Mouse (Mus musculus) kidney, embryonic 14.5 days (tissue): ENCODE measurements around the gene Ccdc184. TPM values are rescaled to one million over a fixed set of nuclear protein-coding genes. Genes with fewer than 3 reads are reported as not detected.
A peak's percentile ranks its signal among the peaks of the same experiment; 100 is the strongest.

Source experiments
- ATAC-seq: fragments of 200-750 bp; cut with Nextera tagmentation; 2 replicates; pipeline ENCODE4 v1.8.0; 2017; ENCODE audit warnings: moderate number of reproducible peaks, mild to moderate bottlenecking, moderate TSS enrichment, moderate library complexity; ENCODE audit not compliant: low FRiP score, low TSS enrichment
- H3K27ac ChIP-seq: fragments of 300-500 bp; sonication (generic); 2 replicates; pipeline ENCODE4 v1.5.1; 2014; ENCODE audit warnings: low read depth, mild to moderate bottlenecking, low read length, moderate library complexity, mixed read lengths
- H3K27me3 ChIP-seq: fragments of 300-500 bp; sonication (generic); 2 replicates; pipeline ENCODE4 v1.6.1; 2014; ENCODE audit warnings: mild to moderate bottlenecking, low read length; ENCODE audit not compliant: control insufficient read depth, insufficient read depth
- H3K36me3 ChIP-seq: fragments of 300-500 bp; sonication (generic); 2 replicates; pipeline ENCODE4 v1.6.1; 2014; ENCODE audit warnings: low read length, mixed read lengths; ENCODE audit not compliant: control insufficient read depth, insufficient read depth
- H3K4me1 ChIP-seq: fragments of 300-500 bp; sonication (generic); 2 replicates; pipeline ENCODE4 v1.6.1; 2014; ENCODE audit warnings: low read length, mixed read lengths; ENCODE audit not compliant: control insufficient read depth, insufficient read depth
- H3K4me2 ChIP-seq: fragments of 300-500 bp; sonication (generic); replicated peaks from 2 replicates; pipeline ENCODE4 v1.6.1; 2014; ENCODE audit warnings: low read depth, mild to moderate bottlenecking, low read length
- H3K4me3 ChIP-seq: fragments of 300-500 bp; sonication (generic); 2 replicates; pipeline ENCODE4 v1.5.1; 2014; ENCODE audit warnings: mild to moderate bottlenecking, low read length
- H3K9ac ChIP-seq: fragments of 300-500 bp; sonication (generic); 2 replicates; pipeline ENCODE4 v1.6.1; 2014; ENCODE audit warnings: low read depth, mild to moderate bottlenecking, low read length, moderate library complexity
- H3K9me3 ChIP-seq: fragments of 300-500 bp; sonication (generic); 2 replicates; pipeline ENCODE4 v1.6.1; 2016; ENCODE audit warnings: low read length; ENCODE audit not compliant: control insufficient read depth
- WGBS: fragments of 180-500 bp; shearing (Covaris S2); extraction: QIAGEN DNeasy Blood & Tissue Kit; methylation state at CpG from one replicate; pipeline ENCODE4 v1.1.7; 2014; 5-methylcytosine and 5-hydroxymethylcytosine counted together
- polyA plus RNA-seq: library from polyadenylated mRNA; unstranded; fragments of >200 nt; fragmentation: Nextera tagmentation; extraction: Ambion mirVana; gene quantifications from 2 replicates; pipeline ENCODE4 v1.2.1, GENCODE M21; 2014

The Ccdc184 gene
- polyA plus RNA-seq, 1 experiment from 2014 or later, result 1.2 TPM

DNA sequence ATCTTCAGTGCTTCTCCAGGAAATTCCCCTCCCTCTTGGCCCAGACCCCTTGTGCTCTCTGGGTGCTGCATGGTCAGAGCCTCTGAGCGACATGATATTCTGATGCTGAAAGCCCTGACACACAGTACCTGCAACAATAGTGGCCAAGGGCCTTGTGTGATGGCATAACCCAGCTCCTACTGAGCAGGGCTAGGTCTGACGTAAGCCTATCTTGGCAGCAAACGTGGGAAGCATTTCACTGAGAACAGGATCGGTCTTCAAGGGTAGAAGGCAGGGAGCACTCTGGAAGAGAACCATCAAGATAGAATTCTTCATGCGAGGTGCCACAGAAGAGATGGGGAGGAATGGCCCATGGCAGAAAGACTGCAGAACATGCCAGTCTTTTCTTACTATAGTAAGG is 1.4 kb upstream of the Ccdc184 start, which contains the start of gene Asb8:
Gene Asb8 (minus strand): TSS at position 101 of the 400 bp plus-strand sequence.
- peaks cover 17% of the 10 kb centered on the region for H3K4me1 ChIP-seq
- no peak within 1 kb of the TSS for H3K4me3 ChIP-seq
- 81% methylated on average over 5 of the region's 5 CpGs for WGBS
- ATAC-seq, result no peak
- no peaks in the 10 kb centered on the region for H3K9me3 ChIP-seq
- H3K36me3 ChIP-seq, result no peaks in the 10 kb centered on the region
- H3K27me3 ChIP-seq, result peaks cover 41% of the 10 kb centered on the region
- H3K4me2 ChIP-seq, result no peak within 1 kb of the TSS
- H3K9ac ChIP-seq, result no peak within 1 kb of the TSS
- no peak within 1 kb of the TSS for H3K27ac ChIP-seq

DNA sequence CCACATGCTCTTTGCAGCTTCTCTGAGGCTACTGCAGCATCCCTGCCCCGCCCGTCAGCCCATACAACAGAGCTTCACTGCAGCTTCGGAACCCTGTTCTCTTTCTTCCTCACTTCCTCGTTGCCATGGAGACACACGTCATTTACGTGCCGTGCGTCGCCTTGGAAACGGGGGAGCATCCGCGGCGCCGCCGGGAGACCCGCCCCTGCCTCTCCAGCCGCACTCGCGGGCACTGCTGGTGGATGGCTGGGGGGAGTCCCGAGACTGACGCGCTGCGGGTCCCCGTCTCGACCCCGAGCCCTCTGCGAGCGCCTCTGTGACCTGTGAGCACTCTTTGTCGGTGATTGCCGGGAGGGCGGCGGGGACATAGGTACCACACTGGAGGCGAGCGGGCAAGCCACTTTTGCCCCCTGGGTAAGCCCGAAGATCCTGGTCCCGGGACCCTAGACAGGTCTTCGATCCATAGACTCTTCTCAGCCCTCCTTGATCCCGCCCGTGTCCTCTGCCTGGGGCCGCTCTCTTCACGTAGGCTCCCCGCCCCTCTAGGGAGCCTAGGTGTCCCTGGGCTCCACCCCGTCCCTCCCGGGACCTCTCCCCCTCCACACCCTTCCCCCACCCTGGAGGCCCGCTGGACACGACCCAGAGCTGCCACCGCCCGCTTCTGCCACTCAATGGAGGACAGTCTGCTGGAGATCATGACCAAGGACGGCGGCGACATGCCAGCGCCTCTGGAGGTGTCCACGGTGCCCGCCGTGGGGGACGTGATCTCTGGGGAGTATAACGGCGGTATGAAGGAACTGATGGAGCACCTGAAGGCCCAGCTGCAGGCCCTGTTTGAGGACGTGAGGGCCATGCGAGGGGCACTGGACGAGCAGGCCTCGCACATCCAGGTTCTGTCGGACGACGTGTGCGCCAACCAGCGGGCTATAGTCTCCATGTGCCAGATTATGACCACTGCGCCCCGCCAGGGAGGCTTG is 975 bp downstream of the Ccdc184 start:
- Histone ChIP-seq H3K9me3 (no peaks in the 10 kb centered on the region), H3K9ac (no peak overlapping the region), H3K4me3 (peak overlapping the region; percentile 38), H3K36me3 (no peaks in the 10 kb centered on the region), H3K27ac (no peak overlapping the region), H3K4me1 (peaks cover 6% of the 10 kb centered on the region; the same call in 1 of the 2 replicates), H3K4me2 (peak overlapping the region; percentile 72), H3K27me3 (peaks cover 44% of the 10 kb centered on the region)
- WGBS, result 1% methylated on average over 69 of the region's 69 CpGs
- peak; percentile 85 for ATAC-seq

DNA sequence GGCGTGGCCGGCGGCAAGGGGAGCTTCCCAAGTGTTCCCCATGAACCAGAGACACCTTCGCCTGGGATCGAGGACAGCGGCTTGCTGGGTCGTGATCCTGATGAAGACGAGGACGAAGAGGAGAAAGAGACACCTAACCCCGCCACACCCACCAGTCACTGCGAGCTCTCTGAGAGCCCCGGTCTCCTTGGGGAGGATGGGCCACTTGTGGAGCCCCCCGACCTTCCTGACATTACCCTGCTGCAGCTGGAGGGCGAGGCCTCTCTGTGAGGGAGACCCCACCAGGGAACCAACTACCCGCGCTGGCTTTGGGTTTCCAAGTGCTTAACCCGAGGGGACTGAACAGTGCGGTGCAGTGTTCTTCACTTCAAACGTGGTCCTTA is 1.7 kb downstream of the Ccdc184 start:
- Histone ChIP-seq H3K4me2 (no peak overlapping the region; the same call in 1 of the 2 replicates), H3K27me3 (peaks cover 44% of the 10 kb centered on the region), H3K4me3 (peak overlapping the region; percentile 38), H3K4me1 (peaks cover 6% of the 10 kb centered on the region; the same call in 1 of the 2 replicates), H3K9me3 (no peaks in the 10 kb centered on the region), H3K9ac (no peak overlapping the region), H3K36me3 (no peaks in the 10 kb centered on the region), H3K27ac (no peak overlapping the region)
- 4% methylated on average over 19 of the region's 19 CpGs for WGBS
- peak; percentile 9; the same call in 1 of the 2 replicates for ATAC-seq

DNA sequence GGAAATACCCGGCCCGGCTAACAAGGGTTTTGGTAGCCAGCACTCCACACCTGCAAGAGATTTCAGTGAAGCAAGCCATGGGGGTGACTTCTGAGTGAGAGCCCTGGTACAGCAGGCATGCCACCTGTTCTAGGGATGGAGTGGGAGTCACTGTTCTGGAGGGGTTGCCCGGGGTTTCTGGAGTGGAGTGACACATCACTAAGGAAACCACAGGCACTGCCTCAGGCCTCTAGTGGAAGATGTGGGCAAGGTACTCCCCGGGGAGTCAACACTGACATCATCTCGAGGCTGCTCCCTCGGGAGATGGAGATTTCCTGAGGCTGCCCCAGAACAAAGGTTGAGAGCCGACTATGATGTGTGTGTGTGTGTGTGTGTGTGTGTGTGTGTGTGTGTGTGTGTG is 3.4 kb downstream of the Ccdc184 start:
- no peak overlapping the region for H3K27ac ChIP-seq
- peaks cover 6% of the 10 kb centered on the region; the same call in 1 of the 2 replicates for H3K4me1 ChIP-seq
- ATAC-seq, result no peak
- peaks cover 42% of the 10 kb centered on the region for H3K27me3 ChIP-seq
- no peak overlapping the region for H3K4me3 ChIP-seq
- no peak overlapping the region for H3K9ac ChIP-seq
- no peaks in the 10 kb centered on the region for H3K9me3 ChIP-seq
- WGBS, result 43% methylated on average over 7 of the region's 7 CpGs
- H3K36me3 ChIP-seq, result no peaks in the 10 kb centered on the region
- no peak overlapping the region for H3K4me2 ChIP-seq

DNA sequence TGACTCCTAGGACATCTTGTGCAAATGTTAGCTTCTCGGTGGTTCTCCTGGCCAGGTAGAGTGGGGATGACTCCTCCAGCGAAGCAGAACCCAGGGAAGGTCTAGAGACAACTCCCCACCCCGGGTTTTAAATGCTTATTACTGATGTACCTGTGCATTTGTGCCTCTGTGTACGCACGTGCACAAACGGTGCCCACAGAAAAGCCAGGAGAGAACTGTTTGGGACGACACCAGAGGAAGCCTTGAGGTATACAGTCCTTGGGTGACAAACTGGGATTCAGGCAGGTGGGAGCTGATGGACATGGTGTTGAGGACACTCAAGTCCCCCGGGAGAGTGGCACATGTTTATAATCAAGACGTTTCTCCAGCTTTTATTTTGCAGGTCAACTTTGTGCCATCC is 4.0 kb downstream of the Ccdc184 start:
- Histone ChIP-seq H3K4me1 (peaks cover 6% of the 10 kb centered on the region; the same call in 1 of the 2 replicates), H3K36me3 (no peaks in the 10 kb centered on the region), H3K27me3 (peaks cover 37% of the 10 kb centered on the region), H3K9ac (no peak overlapping the region), H3K4me3 (no peak overlapping the region), H3K4me2 (no peak overlapping the region), H3K9me3 (no peaks in the 10 kb centered on the region), H3K27ac (no peak overlapping the region)
- no peak for ATAC-seq
- 68% methylated on average over 9 of the region's 9 CpGs for WGBS

DNA sequence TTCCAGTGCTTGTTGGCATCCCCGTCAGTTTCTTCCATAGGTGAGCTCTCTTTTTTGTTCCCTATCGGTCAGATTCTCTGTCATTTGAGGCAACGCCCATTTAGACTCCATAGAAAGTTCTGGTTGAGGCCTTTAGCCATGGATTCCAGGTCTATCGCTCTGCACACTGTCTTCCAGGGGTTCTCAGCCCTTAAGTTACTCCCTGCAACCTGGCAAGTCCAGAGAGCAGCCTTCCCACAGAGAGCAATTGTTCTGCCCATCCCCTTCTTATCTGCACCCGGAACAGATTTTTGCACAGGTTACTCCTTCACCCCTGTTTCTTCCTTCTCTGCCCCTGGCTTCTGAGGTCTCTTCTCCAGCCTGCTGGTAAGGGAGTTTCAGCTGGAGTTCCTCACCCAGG is 5.2 kb downstream of the Ccdc184 start:
- H3K27ac ChIP-seq, result no peak overlapping the region
- no peaks in the 10 kb centered on the region for H3K36me3 ChIP-seq
- ATAC-seq, result no peak
- H3K9ac ChIP-seq, result no peak overlapping the region
- no peak overlapping the region for H3K4me2 ChIP-seq
- H3K4me1 ChIP-seq, result peaks cover 3% of the 10 kb centered on the region; the same call in 1 of the 2 replicates
- no peaks in the 10 kb centered on the region for H3K9me3 ChIP-seq
- H3K4me3 ChIP-seq, result no peak overlapping the region
- 76% methylated on average over 5 of the region's 5 CpGs for WGBS
- peaks cover 35% of the 10 kb centered on the region for H3K27me3 ChIP-seq

DNA sequence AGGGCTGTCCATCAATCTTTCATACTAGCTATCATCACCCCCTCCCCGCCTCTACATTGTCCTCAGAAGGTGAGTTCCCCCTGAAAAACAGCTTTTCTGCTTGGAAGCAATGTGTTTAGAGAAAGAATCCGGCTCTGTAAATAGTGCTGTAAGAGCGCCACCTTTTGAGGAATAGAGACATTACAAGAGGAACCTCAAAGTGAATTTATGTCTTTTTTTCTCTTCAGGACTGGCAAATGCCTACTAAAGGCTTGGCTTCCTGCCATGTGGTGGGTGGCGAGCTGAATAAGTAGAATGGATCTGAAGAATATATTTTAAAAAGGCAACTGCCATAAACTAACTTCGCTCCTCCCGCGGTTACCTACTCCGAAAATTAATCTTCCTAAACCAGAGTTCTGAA is 6.9 kb downstream of the Ccdc184 start:
- no peak overlapping the region for H3K4me2 ChIP-seq
- H3K27ac ChIP-seq, result no peak overlapping the region
- H3K9ac ChIP-seq, result no peak overlapping the region
- 40% methylated on average over 8 of the region's 8 CpGs for WGBS
- 0 out of 2 replicates have a peak, but pooled peaks have one; percentile 7 for ATAC-seq
- H3K4me3 ChIP-seq, result no peak overlapping the region
- no peaks in the 10 kb centered on the region for H3K36me3 ChIP-seq
- no peaks in the 10 kb centered on the region for H3K4me1 ChIP-seq
- H3K27me3 ChIP-seq, result peaks cover 18% of the 10 kb centered on the region
- H3K9me3 ChIP-seq, result no peaks in the 10 kb centered on the region

DNA sequence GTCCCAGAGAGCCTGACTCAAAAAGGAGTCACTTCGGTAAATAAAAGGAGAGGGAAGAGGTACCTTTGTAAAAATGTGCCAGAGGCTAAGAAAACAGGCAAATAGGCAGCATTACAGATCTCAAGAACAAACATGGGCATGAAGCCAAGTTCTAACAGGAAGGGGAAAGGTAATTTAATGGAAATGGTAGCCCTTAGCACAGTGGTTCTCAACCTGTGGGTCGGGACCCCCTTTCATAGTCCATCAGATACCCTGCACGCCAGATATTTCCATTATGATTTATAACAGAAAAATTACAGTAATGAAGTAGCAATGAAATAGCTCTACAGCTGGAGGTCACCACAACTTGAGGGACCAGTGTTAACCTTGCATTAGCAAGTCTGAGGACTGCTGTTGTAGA is 10.4 kb downstream of the Ccdc184 start:
- ATAC-seq, result no peak
- Histone ChIP-seq H3K27ac (no peak overlapping the region), H3K36me3 (no peaks in the 10 kb centered on the region), H3K4me1 (peaks cover 7% of the 10 kb centered on the region; the same call in 1 of the 2 replicates), H3K4me3 (no peak overlapping the region), H3K27me3 (no peaks in the 10 kb centered on the region), H3K4me2 (no peak overlapping the region), H3K9me3 (no peaks in the 10 kb centered on the region), H3K9ac (no peak overlapping the region)
- 50% methylated on average over 3 of the region's 3 CpGs for WGBS

DNA sequence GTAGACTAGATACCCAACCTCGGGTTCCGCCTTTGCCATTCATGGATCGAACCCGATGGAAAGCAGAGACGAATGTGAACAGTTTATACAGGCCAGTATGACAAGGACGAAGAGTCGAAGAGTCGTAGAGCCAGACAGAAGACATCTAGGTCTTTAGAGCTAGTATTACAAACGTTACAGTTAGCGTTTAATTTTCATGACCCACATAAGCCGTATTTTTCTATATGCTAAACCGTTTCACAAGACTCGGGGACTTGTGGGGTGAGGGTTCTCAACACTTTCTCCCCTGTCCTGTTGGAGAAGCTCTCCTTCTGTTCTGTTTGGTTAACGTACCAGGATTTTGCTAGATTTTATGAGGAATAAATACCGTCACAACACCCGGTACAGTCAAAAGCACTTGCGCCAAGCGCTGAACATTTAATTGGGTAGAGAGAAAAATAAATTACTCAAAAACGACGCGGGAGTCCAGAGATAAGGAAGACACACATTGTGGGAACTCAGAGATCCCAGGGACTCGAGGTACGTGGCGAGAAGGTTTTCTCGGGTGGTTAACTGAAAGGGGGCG is 13.7 kb downstream of the Ccdc184 start:
- peak overlapping the region; percentile 73 for H3K4me2 ChIP-seq
- no peaks in the 10 kb centered on the region for H3K36me3 ChIP-seq
- no peaks in the 10 kb centered on the region for H3K27me3 ChIP-seq
- peak overlapping the region; percentile 47 for H3K4me3 ChIP-seq
- H3K4me1 ChIP-seq, result peaks cover 9% of the 10 kb centered on the region; the same call in 1 of the 2 replicates
- 0 out of 2 replicates have a peak, but pooled peaks have one; percentile 2 for ATAC-seq
- peak overlapping the region; percentile 66; the same call in 1 of the 2 replicates for H3K27ac ChIP-seq
- no peaks in the 10 kb centered on the region for H3K9me3 ChIP-seq
- peak overlapping the region; percentile 42 for H3K9ac ChIP-seq
- 6% methylated on average over 26 of the region's 26 CpGs for WGBS
